Mouse (Mus musculus) heart, embryonic 13.5 days (tissue): ENCODE results near the gene Ica1l. TPM values are rescaled to one million over a fixed set of nuclear protein-coding genes. Genes with fewer than 3 reads are reported as not detected.

Experiments used
- ATAC-seq: fragments of 200-750 bp; cut with Nextera tagmentation; 2 replicates; pipeline ENCODE4 v1.8.0; 2017; ENCODE audit warnings: moderate TSS enrichment; ENCODE audit not compliant: insufficient number of reproducible peaks, low FRiP score, low TSS enrichment; ENCODE audit errors: extremely low read depth
- H3K27ac ChIP-seq: fragments of 300-500 bp; sonication (generic); replicated peaks from 2 replicates; pipeline ENCODE4 v1.5.1; 2015; ENCODE audit warnings: moderate library complexity, mild to moderate bottlenecking, inconsistent platforms
- H3K27me3 ChIP-seq: fragments of 300-500 bp; sonication (generic); replicated peaks from 2 replicates; pipeline ENCODE4 v1.6.1; 2015; ENCODE audit warnings: mild to moderate bottlenecking, inconsistent platforms
- H3K36me3 ChIP-seq: fragments of 300-500 bp; sonication (generic); 2 replicates; pipeline ENCODE4 v1.6.1; 2015; ENCODE audit warnings: mild to moderate bottlenecking, inconsistent platforms
- H3K4me1 ChIP-seq: fragments of 300-500 bp; sonication (generic); 2 replicates; pipeline ENCODE4 v1.6.1; 2015; ENCODE audit warnings: inconsistent platforms
- H3K4me2 ChIP-seq: fragments of 300-500 bp; sonication (generic); 2 replicates; pipeline ENCODE4 v1.6.1; 2015; ENCODE audit warnings: inconsistent platforms, mild to moderate bottlenecking, moderate library complexity
- H3K4me3 ChIP-seq: fragments of 300-500 bp; sonication (generic); 2 replicates; pipeline ENCODE4 v1.5.1; 2015; ENCODE audit warnings: moderate library complexity, mild to moderate bottlenecking, inconsistent platforms
- H3K9ac ChIP-seq: fragments of 300-500 bp; sonication (generic); 2 replicates; pipeline ENCODE4 v1.6.1; 2015; ENCODE audit warnings: inconsistent platforms, mild to moderate bottlenecking, moderate library complexity
- H3K9me3 ChIP-seq: fragments of 300-500 bp; sonication (generic); 2 replicates; pipeline ENCODE4 v1.6.1; 2016; ENCODE audit warnings: inconsistent platforms
- WGBS: fragments of 180-500 bp; shearing (Covaris S2); methylation state at CpG from one replicate; pipeline ENCODE4 v1.1.7; 2015; ENCODE audit warnings: mixed read lengths; 5-methylcytosine and 5-hydroxymethylcytosine counted together
- polyA plus RNA-seq: library from polyadenylated mRNA; unstranded; fragments of >200 nt; fragmentation: Nextera tagmentation; extraction: Ambion mirVana; gene quantifications from 2 replicates; pipeline ENCODE4 v1.2.1, GENCODE M21; 2015

The Ica1l gene
- polyA plus RNA-seq, 1 experiment from 2014 or later = 0.49 TPM

- no peak overlapping the region for H3K4me3 ChIP-seq
- no peaks in the 10 kb centered on the region for H3K9me3 ChIP-seq
- H3K27me3 ChIP-seq = no peaks in the 10 kb centered on the region
- 72% methylated on average over 5 of the region's 5 CpGs for WGBS
- no peak for ATAC-seq
- H3K27ac ChIP-seq = no peak overlapping the region
- H3K9ac ChIP-seq = no peak overlapping the region
- H3K4me2 ChIP-seq = no peak overlapping the region
- no peaks in the 10 kb centered on the region for H3K36me3 ChIP-seq
- no peaks in the 10 kb centered on the region for H3K4me1 ChIP-seq
Measured at GRCm38 (mm10) chr1:60016136-60016611, 26.8 kb downstream of the Ica1l start.

GRCm38 (mm10) chr1:60015511-60015910, 27.5 kb downstream of the Ica1l start:
- Histone ChIP-seq H3K4me2 (no peak overlapping the region), H3K4me3 (no peak overlapping the region), H3K9ac (no peak overlapping the region), H3K27ac (no peak overlapping the region), H3K27me3 (no peaks in the 10 kb centered on the region), H3K4me1 (no peaks in the 10 kb centered on the region), H3K9me3 (no peaks in the 10 kb centered on the region), H3K36me3 (no peaks in the 10 kb centered on the region)
- 75% methylated on average over 6 of the region's 6 CpGs for WGBS
- ATAC-seq = no peak

GRCm38 (mm10) chr1:60013779-60014178, 29.2 kb downstream of the Ica1l start:
- H3K36me3 ChIP-seq = no peaks in the 10 kb centered on the region
- H3K9ac ChIP-seq = no peak overlapping the region
- H3K4me3 ChIP-seq = no peak overlapping the region
- H3K27me3 ChIP-seq = no peaks in the 10 kb centered on the region
- WGBS = 84% methylated on average over 10 of the region's 10 CpGs
- no peak for ATAC-seq
- no peak overlapping the region for H3K4me2 ChIP-seq
- no peaks in the 10 kb centered on the region for H3K4me1 ChIP-seq
- no peaks in the 10 kb centered on the region for H3K9me3 ChIP-seq
- no peak overlapping the region for H3K27ac ChIP-seq

GRCm38 (mm10) chr1:60008743-60009142, 34.2 kb downstream of the Ica1l start:
- 77% methylated on average over 2 of the region's 2 CpGs for WGBS
- ATAC-seq = no peak
- H3K4me2 ChIP-seq = no peak overlapping the region
- H3K27ac ChIP-seq = no peak overlapping the region
- H3K27me3 ChIP-seq = no peaks in the 10 kb centered on the region
- no peaks in the 10 kb centered on the region for H3K36me3 ChIP-seq
- H3K9ac ChIP-seq = no peak overlapping the region
- no peaks in the 10 kb centered on the region for H3K9me3 ChIP-seq
- no peak overlapping the region for H3K4me3 ChIP-seq
- H3K4me1 ChIP-seq = no peaks in the 10 kb centered on the region

DNA sequence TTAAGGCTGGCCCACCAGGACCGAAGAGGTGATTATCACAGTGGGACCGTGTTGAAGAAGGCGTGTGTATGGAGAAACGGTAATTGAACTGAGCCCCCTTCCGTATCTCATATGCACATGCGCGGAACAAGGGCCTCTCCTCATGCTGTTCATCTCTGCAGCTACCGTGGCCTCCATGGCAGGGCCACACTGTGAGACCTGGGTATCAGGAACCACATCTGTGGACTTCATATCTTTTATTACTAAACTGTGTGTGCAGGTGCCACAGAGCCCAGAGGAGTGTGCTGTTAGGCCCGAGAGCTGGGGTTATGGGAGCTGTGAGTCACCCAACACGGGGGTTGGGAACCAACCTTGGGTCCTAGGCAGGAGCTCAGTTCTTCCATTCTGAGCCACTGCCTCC, 35.6 kb downstream of the Ica1l start:
- no peak for ATAC-seq
- Histone ChIP-seq H3K4me3 (no peak overlapping the region), H3K27ac (no peak overlapping the region), H3K4me2 (no peak overlapping the region), H3K9me3 (no peaks in the 10 kb centered on the region), H3K9ac (no peak overlapping the region), H3K36me3 (no peaks in the 10 kb centered on the region), H3K27me3 (no peaks in the 10 kb centered on the region), H3K4me1 (no peaks in the 10 kb centered on the region)
- WGBS = 81% methylated on average over 10 of the region's 10 CpGs

- Histone ChIP-seq H3K4me1 (peaks cover 13% of the 10 kb centered on the region), H3K36me3 (no peaks in the 10 kb centered on the region), H3K4me2 (no peak overlapping the region), H3K4me3 (no peak overlapping the region), H3K9ac (no peak overlapping the region; the same call in 1 of the 2 replicates), H3K27me3 (no peaks in the 10 kb centered on the region), H3K27ac (no peak overlapping the region), H3K9me3 (no peaks in the 10 kb centered on the region)
- 27% methylated on average over 2 of the region's 2 CpGs for WGBS
- no peak for ATAC-seq
Measured at GRCm38 (mm10) chr1:60000319-60000718, 42.7 kb downstream of the Ica1l start.

- Histone ChIP-seq H3K27ac (no peak overlapping the region), H3K9me3 (no peaks in the 10 kb centered on the region), H3K4me2 (no peak overlapping the region), H3K36me3 (peaks cover 3% of the 10 kb centered on the region; the same call in 1 of the 2 replicates), H3K27me3 (no peaks in the 10 kb centered on the region), H3K4me1 (peaks cover 13% of the 10 kb centered on the region), H3K4me3 (no peak overlapping the region), H3K9ac (no peak overlapping the region)
- 34% methylated on average over 5 of the region's 5 CpGs for WGBS
- no peak for ATAC-seq
Measured at GRCm38 (mm10) chr1:59997352-59997751, 45.6 kb downstream of the Ica1l start.

GRCm38 (mm10) chr1:59995646-59996045, 47.3 kb downstream of the Ica1l start:
- WGBS = 36% methylated on average over 3 of the region's 3 CpGs
- peaks cover 18% of the 10 kb centered on the region; the same call in 1 of the 2 replicates for H3K36me3 ChIP-seq
- no peaks in the 10 kb centered on the region for H3K9me3 ChIP-seq
- peaks cover 13% of the 10 kb centered on the region for H3K4me1 ChIP-seq
- no peak overlapping the region for H3K9ac ChIP-seq
- no peak overlapping the region for H3K4me3 ChIP-seq
- H3K4me2 ChIP-seq = no peak overlapping the region
- no peak overlapping the region for H3K27ac ChIP-seq
- no peaks in the 10 kb centered on the region for H3K27me3 ChIP-seq
- ATAC-seq = no peak

DNA sequence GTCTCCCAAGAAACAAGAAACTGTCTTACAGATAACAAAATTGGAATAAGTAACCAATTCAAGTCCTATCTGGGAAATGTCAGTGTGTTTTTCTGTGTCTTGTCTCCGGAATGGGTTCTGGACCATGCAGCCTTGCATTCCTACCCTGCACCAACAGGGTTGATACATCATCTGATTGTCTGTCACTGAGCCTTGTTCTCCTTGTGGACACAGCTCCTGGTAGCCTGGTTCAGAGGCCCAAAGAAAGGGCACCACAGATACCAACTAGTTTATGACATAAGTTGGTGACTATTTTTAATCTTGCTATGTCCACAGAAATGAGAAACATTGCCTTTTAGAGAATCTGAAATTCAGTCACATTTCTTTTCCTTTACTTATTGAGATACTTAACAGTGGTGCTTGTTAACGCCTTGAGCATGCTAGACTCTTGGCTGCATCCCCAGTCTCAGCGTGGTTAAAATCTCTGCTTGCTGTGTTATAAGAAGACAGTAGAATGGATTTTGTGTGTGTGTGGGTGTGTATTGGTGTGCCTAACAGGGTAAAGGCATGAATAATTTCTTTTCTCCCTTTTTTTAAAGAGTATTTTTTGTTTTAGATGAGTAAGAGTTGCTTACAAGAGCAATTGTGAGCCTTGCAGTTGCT, 55.5 kb downstream of the Ica1l start:
- Histone ChIP-seq H3K9me3 (no peaks in the 10 kb centered on the region), H3K9ac (no peak overlapping the region), H3K4me2 (no peak overlapping the region), H3K27me3 (no peaks in the 10 kb centered on the region), H3K4me3 (no peak overlapping the region), H3K27ac (no peak overlapping the region), H3K4me1 (no peaks in the 10 kb centered on the region), H3K36me3 (peaks cover 61% of the 10 kb centered on the region)
- no peak for ATAC-seq
- 81% methylated on average over 3 of the region's 3 CpGs for WGBS

GRCm38 (mm10) chr1:59986626-59987025, 56.4 kb downstream of the Ica1l start:
- Histone ChIP-seq H3K9ac (no peak overlapping the region), H3K4me1 (no peaks in the 10 kb centered on the region), H3K27ac (no peak overlapping the region), H3K4me3 (no peak overlapping the region), H3K9me3 (no peaks in the 10 kb centered on the region), H3K4me2 (no peak overlapping the region), H3K27me3 (no peaks in the 10 kb centered on the region), H3K36me3 (peaks cover 61% of the 10 kb centered on the region)
- ATAC-seq = no peak

- H3K27me3 ChIP-seq = no peaks in the 10 kb centered on the region
- WGBS = 83% methylated on average over 4 of the region's 4 CpGs
- H3K36me3 ChIP-seq = peaks cover 55% of the 10 kb centered on the region
- H3K27ac ChIP-seq = no peak overlapping the region
- no peaks in the 10 kb centered on the region for H3K9me3 ChIP-seq
- no peak overlapping the region for H3K9ac ChIP-seq
- peaks cover 6% of the 10 kb centered on the region; the same call in 1 of the 2 replicates for H3K4me1 ChIP-seq
- ATAC-seq = no peak
- H3K4me2 ChIP-seq = no peak overlapping the region
- no peak overlapping the region for H3K4me3 ChIP-seq
Measured at GRCm38 (mm10) chr1:59967291-59967690, 75.7 kb downstream of the Ica1l start.

GRCm38 (mm10) chr1:59966171-59966785, 76.7 kb downstream of the Ica1l start:
- no peak for ATAC-seq
- Histone ChIP-seq H3K9ac (no peak overlapping the region), H3K9me3 (no peaks in the 10 kb centered on the region), H3K4me1 (peaks cover 6% of the 10 kb centered on the region; the same call in 1 of the 2 replicates), H3K36me3 (peaks cover 55% of the 10 kb centered on the region), H3K4me3 (no peak overlapping the region), H3K27ac (no peak overlapping the region), H3K27me3 (no peaks in the 10 kb centered on the region), H3K4me2 (no peak overlapping the region)
- 53% methylated on average over 6 of the region's 6 CpGs for WGBS
